Mouse (Mus musculus) gastrocnemius, postnatal 14 days (tissue): ENCODE measurements around the gene Rreb1. TPM values are rescaled to one million over a fixed set of nuclear protein-coding genes. Genes with fewer than 3 reads are reported as not detected.

ENCODE experiments used
- DNase-seq: peaks from one replicate; pipeline ENCODE4 v3.0.0; 2021; ENCODE audit warnings: mixed read lengths
- intact Hi-C: fragments of 180-260 bp; cut with DNase I; formaldehyde crosslinking; loops from one replicate; pipeline ENCODE4 v1.15.1; 2025; ENCODE audit warnings: low total_unique reads
- total RNA-seq, 2 experiments: library from RNA; stranded (reverse); gene quantifications; 2 replicates each; pipeline ENCODE4 v1.2.3; 2021

The Rreb1 gene
- total RNA-seq, 2 experiments from 2014 or later, result 26.2 to 32.9 TPM

GRCm38 (mm10) chr13:37958498-37959238 lies 180.5 kb downstream of the Rreb1 start:
- intact Hi-C loops, result no loop called here

GRCm38 (mm10) chr13:37959239-37959907 lies 181.2 kb downstream of the Rreb1 start:
- DNase-seq, result no peak
- intact Hi-C loops, result no loop called here

More at GRCm38 (mm10) chr13:37958498-37959238, 180.5 kb downstream of the Rreb1 start:
- no peak for DNase-seq

GRCm38 (mm10) chr13:37959936-37960335 lies 181.7 kb downstream of the Rreb1 start:
- intact Hi-C loops, result no loop called here
- no peak for DNase-seq

GRCm38 (mm10) chr13:37962541-37962940 lies 184.3 kb downstream of the Rreb1 start:
- DNase-seq, result no peak
- intact Hi-C loops, result no loop called here

- intact Hi-C loops, result no loop called here
- DNase-seq, result peak; percentile 77
Observed at GRCm38 (mm10) chr13:37963354-37964007, 185.3 kb downstream of the Rreb1 start.

- no peak for DNase-seq
- intact Hi-C loops, result no loop called here
Observed at GRCm38 (mm10) chr13:37964128-37965087, 186.2 kb downstream of the Rreb1 start.

GRCm38 (mm10) chr13:37965126-37965914 lies 187.1 kb downstream of the Rreb1 start:
- intact Hi-C loops, result no loop called here
- no peak for DNase-seq

- DNase-seq, result no peak
- intact Hi-C loops, result no loop called here
Observed at GRCm38 (mm10) chr13:37966256-37967051, 188.3 kb downstream of the Rreb1 start.

GRCm38 (mm10) chr13:37967052-37967437 lies 188.8 kb downstream of the Rreb1 start:
- DNase-seq, result peak; percentile 50
- intact Hi-C loops, result no loop called here

- no peak for DNase-seq
- intact Hi-C loops, result no loop called here
Observed at GRCm38 (mm10) chr13:37967565-37967964, 189.4 kb downstream of the Rreb1 start.

GRCm38 (mm10) chr13:37969337-37969736 lies 191.1 kb downstream of the Rreb1 start:
- intact Hi-C loops, result no loop called here
- peak; percentile 82 for DNase-seq

GRCm38 (mm10) chr13:37969988-37970387 lies 191.8 kb downstream of the Rreb1 start:
- intact Hi-C loops, result no loop called here
- no peak for DNase-seq

- no peak for DNase-seq
- intact Hi-C loops, result no loop called here
Observed at GRCm38 (mm10) chr13:37970887-37971530, 192.8 kb downstream of the Rreb1 start.

GRCm38 (mm10) chr13:37974036-37974435 lies 195.8 kb downstream of the Rreb1 start:
- no peak for DNase-seq

GRCm38 (mm10) chr13:37974731-37975130 lies 196.5 kb downstream of the Rreb1 start:
- intact Hi-C loops, result no loop called here
- no peak for DNase-seq

More at GRCm38 (mm10) chr13:37974036-37974435, 195.8 kb downstream of the Rreb1 start:
- intact Hi-C loops, result no loop called here

GRCm38 (mm10) chr13:37979506-37979905 lies 201.3 kb downstream of the Rreb1 start:
- no peak for DNase-seq
- intact Hi-C loops, result no loop called here

GRCm38 (mm10) chr13:37980346-37980745 lies 202.1 kb downstream of the Rreb1 start:
- intact Hi-C loops, result no loop called here
- DNase-seq, result no peak
